Mouse (Mus musculus): Measurements from ENCODE around the gene Mgarp. TPM values are rescaled to one million over a fixed set of nuclear protein-coding genes. Genes with fewer than 3 reads are reported as not detected.
"Not testable (repeated sequence)": the region's sequence is repeated elsewhere in the genome, so short reads cannot be mapped to it uniquely, and the experiment has no call there.

Mgarp gene
- total RNA-seq, 1 experiment = 12.5 TPM

- in situ Hi-C loops (cut with MboI; ENCODE audit: low sequenced_read_pairs in 2 of 2, unreplicated experiment in 2 of 2) = no loop called here
- H3K9me3 ChIP-seq (ENCODE audit: control insufficient read depth, insufficient read depth, low read depth, low read length) = no peaks in the 10 kb centered on the region
- TF ChIP-seq CHD2 (IDR thresholded peaks at IDR 0.05; ENCODE audit: low read depth, low read length) (no peak), ZC3H11A (IDR thresholded peaks at IDR 0.05; ENCODE audit: borderline replicate concordance, low read depth, low read length) (no peak), MAFK (IDR thresholded peaks at IDR 0.05; ENCODE audit: insufficient read depth, low read depth, low read length) (no peak), ZNF384 (IDR thresholded peaks at IDR 0.05; ENCODE audit: low read depth, low read length) (no peak), HCFC1 (IDR thresholded peaks at IDR 0.05; ENCODE audit: borderline replicate concordance, insufficient read depth, low read length) (no peak)
- no peaks in the 10 kb centered on the region for H3K36me3 ChIP-seq (ENCODE audit: control insufficient read depth, insufficient read depth, low read length, poor library complexity, severe bottlenecking)
- DNase-seq (ENCODE audit: low read depth, low spot score) = no peak
- peaks cover 6 to 15% of the 10 kb centered on the region in 2 experiments; a peak in 3 of 4 replicates for H3K4me1 ChIP-seq (ENCODE audit: control insufficient read depth in 2 of 2, insufficient read depth in 2 of 2, low read length in 2 of 2, poor library complexity in 1 of 2)
- peak overlapping the region; percentile 26; the same call in 1 of the 2 replicates for H3K9ac ChIP-seq (ENCODE audit: insufficient read depth, low read depth, low read length, poor library complexity, severe bottlenecking)
- peak overlapping the region; percentile 70 to 79 for H3K4me3 ChIP-seq (ENCODE audit: insufficient read depth in 1 of 2, low read depth in 1 of 2, low read length in 2 of 2, poor library complexity in 1 of 2, severe bottlenecking in 1 of 2)
- H3K27ac ChIP-seq (ENCODE audit: insufficient read depth, low read depth, low read length, poor library complexity, severe bottlenecking) = no peak overlapping the region
Observed at GRCm38 (mm10) chr3:51395461-51396145, 935 bp downstream of the Mgarp start.

- in situ Hi-C loops (cut with MboI; ENCODE audit: low sequenced_read_pairs in 2 of 2, unreplicated experiment in 2 of 2) = no loop called here
- H3K4me3 ChIP-seq (ENCODE audit: insufficient read depth in 1 of 2, low read depth in 1 of 2, low read length in 2 of 2, poor library complexity in 1 of 2, severe bottlenecking in 1 of 2) = no peak overlapping the region
Observed at GRCm38 (mm10) chr3:51394881-51395280, 1.7 kb downstream of the Mgarp start.

GRCm38 (mm10) chr3:51393651-51394050 is 2.9 kb downstream of the Mgarp start:
- no peak overlapping the region for H3K27ac ChIP-seq (ENCODE audit: insufficient read depth, low read depth, low read length, poor library complexity, severe bottlenecking)
- H3K9ac ChIP-seq (ENCODE audit: insufficient read depth, low read depth, low read length, poor library complexity, severe bottlenecking) = no peak overlapping the region
- TF ChIP-seq ZNF384 (IDR thresholded peaks at IDR 0.05; ENCODE audit: low read depth, low read length) = no peak
- no peak for TF ChIP-seq CHD2 (IDR thresholded peaks at IDR 0.05; ENCODE audit: low read depth, low read length)
- no peak for TF ChIP-seq MAFK (IDR thresholded peaks at IDR 0.05; ENCODE audit: insufficient read depth, low read depth, low read length)
- no peak for TF ChIP-seq HCFC1 (IDR thresholded peaks at IDR 0.05; ENCODE audit: borderline replicate concordance, insufficient read depth, low read length)
- TF ChIP-seq ZC3H11A (IDR thresholded peaks at IDR 0.05; ENCODE audit: borderline replicate concordance, low read depth, low read length) = no peak
- in situ Hi-C loops (cut with MboI; ENCODE audit: low sequenced_read_pairs in 2 of 2, unreplicated experiment in 2 of 2) = no loop called here
- no peak overlapping the region for H3K4me3 ChIP-seq (ENCODE audit: insufficient read depth in 1 of 2, low read depth in 1 of 2, low read length in 2 of 2, poor library complexity in 1 of 2, severe bottlenecking in 1 of 2)
- H3K4me1 ChIP-seq (ENCODE audit: control insufficient read depth in 2 of 2, insufficient read depth in 2 of 2, low read length in 2 of 2, poor library complexity in 1 of 2) = peaks cover 3 to 10% of the 10 kb centered on the region in 2 experiments; a peak in 3 of 4 replicates
- H3K36me3 ChIP-seq (ENCODE audit: control insufficient read depth, insufficient read depth, low read length, poor library complexity, severe bottlenecking) = no peaks in the 10 kb centered on the region
- H3K9me3 ChIP-seq (ENCODE audit: control insufficient read depth, insufficient read depth, low read depth, low read length) = no peaks in the 10 kb centered on the region
- no peak for DNase-seq (ENCODE audit: low read depth, low spot score)

More at GRCm38 (mm10) chr3:51394881-51395280, 1.7 kb downstream of the Mgarp start:
- no peaks in the 10 kb centered on the region for H3K9me3 ChIP-seq (ENCODE audit: control insufficient read depth, insufficient read depth, low read depth, low read length)
- H3K36me3 ChIP-seq (ENCODE audit: control insufficient read depth, insufficient read depth, low read length, poor library complexity, severe bottlenecking) = no peaks in the 10 kb centered on the region
- H3K9ac ChIP-seq (ENCODE audit: insufficient read depth, low read depth, low read length, poor library complexity, severe bottlenecking) = no peak overlapping the region
- H3K27ac ChIP-seq (ENCODE audit: insufficient read depth, low read depth, low read length, poor library complexity, severe bottlenecking) = no peak overlapping the region
- peaks cover 6 to 14% of the 10 kb centered on the region in 2 experiments; a peak in 3 of 4 replicates for H3K4me1 ChIP-seq (ENCODE audit: control insufficient read depth in 2 of 2, insufficient read depth in 2 of 2, low read length in 2 of 2, poor library complexity in 1 of 2)
- TF ChIP-seq HCFC1 (IDR thresholded peaks at IDR 0.05; ENCODE audit: borderline replicate concordance, insufficient read depth, low read length) = no peak
- no peak for TF ChIP-seq ZC3H11A (IDR thresholded peaks at IDR 0.05; ENCODE audit: borderline replicate concordance, low read depth, low read length)
- TF ChIP-seq ZNF384 (IDR thresholded peaks at IDR 0.05; ENCODE audit: low read depth, low read length) = no peak
- TF ChIP-seq CHD2 (IDR thresholded peaks at IDR 0.05; ENCODE audit: low read depth, low read length) = no peak
- no peak for TF ChIP-seq MAFK (IDR thresholded peaks at IDR 0.05; ENCODE audit: insufficient read depth, low read depth, low read length)
- DNase-seq (ENCODE audit: low read depth, low spot score) = no peak

GRCm38 (mm10) chr3:51393018-51393417 is 3.5 kb downstream of the Mgarp start:
- H3K9ac ChIP-seq (ENCODE audit: insufficient read depth, low read depth, low read length, poor library complexity, severe bottlenecking); in situ Hi-C loops (cut with MboI; ENCODE audit: low sequenced_read_pairs in 2 of 2, unreplicated experiment in 2 of 2); H3K4me3 ChIP-seq (ENCODE audit: insufficient read depth in 1 of 2, low read depth in 1 of 2, low read length in 2 of 2, poor library complexity in 1 of 2, severe bottlenecking in 1 of 2); H3K36me3 ChIP-seq (ENCODE audit: control insufficient read depth, insufficient read depth, low read length, poor library complexity, severe bottlenecking); H3K27ac ChIP-seq (ENCODE audit: insufficient read depth, low read depth, low read length, poor library complexity, severe bottlenecking); DNase-seq (ENCODE audit: low read depth, low spot score); H3K4me1 ChIP-seq (ENCODE audit: control insufficient read depth in 2 of 2, insufficient read depth in 2 of 2, low read length in 2 of 2, poor library complexity in 1 of 2); H3K9me3 ChIP-seq (ENCODE audit: control insufficient read depth, insufficient read depth, low read depth, low read length): not testable (repeated sequence)

GRCm38 (mm10) chr3:51391591-51391990 is 4.9 kb downstream of the Mgarp start:
- in situ Hi-C loops (cut with MboI; ENCODE audit: low sequenced_read_pairs in 2 of 2, unreplicated experiment in 2 of 2) = no loop called here
- H3K36me3 ChIP-seq (ENCODE audit: control insufficient read depth, insufficient read depth, low read length, poor library complexity, severe bottlenecking) = no peaks in the 10 kb centered on the region
- H3K9ac ChIP-seq (ENCODE audit: insufficient read depth, low read depth, low read length, poor library complexity, severe bottlenecking) = no peak overlapping the region
- H3K9me3 ChIP-seq (ENCODE audit: control insufficient read depth, insufficient read depth, low read depth, low read length) = no peaks in the 10 kb centered on the region
- DNase-seq (ENCODE audit: low read depth, low spot score) = no peak
- peaks cover 0 to 8% of the 10 kb centered on the region in 2 experiments; a peak in 1 of 4 replicates for H3K4me1 ChIP-seq (ENCODE audit: control insufficient read depth in 2 of 2, insufficient read depth in 2 of 2, low read length in 2 of 2, poor library complexity in 1 of 2)
- no peak overlapping the region for H3K27ac ChIP-seq (ENCODE audit: insufficient read depth, low read depth, low read length, poor library complexity, severe bottlenecking)
- TF ChIP-seq HCFC1 (IDR thresholded peaks at IDR 0.05; ENCODE audit: borderline replicate concordance, insufficient read depth, low read length) = no peak
- no peak for TF ChIP-seq ZNF384 (IDR thresholded peaks at IDR 0.05; ENCODE audit: low read depth, low read length)
- no peak for TF ChIP-seq CHD2 (IDR thresholded peaks at IDR 0.05; ENCODE audit: low read depth, low read length)
- TF ChIP-seq MAFK (IDR thresholded peaks at IDR 0.05; ENCODE audit: insufficient read depth, low read depth, low read length) = no peak
- TF ChIP-seq ZC3H11A (IDR thresholded peaks at IDR 0.05; ENCODE audit: borderline replicate concordance, low read depth, low read length) = no peak
- H3K4me3 ChIP-seq (ENCODE audit: insufficient read depth in 1 of 2, low read depth in 1 of 2, low read length in 2 of 2, poor library complexity in 1 of 2, severe bottlenecking in 1 of 2) = no peak overlapping the region

All from ES-E14 (cell line).